Mouse (Mus musculus) heart, postnatal 14 days (tissue): ENCODE measurements around the gene Srprb. TPM values are rescaled to one million over a fixed set of nuclear protein-coding genes. Genes with fewer than 3 reads are reported as not detected.

Source experiments
- DNase-seq, 2 experiments: peaks; one replicate each; pipeline ENCODE4 v3.0.0; 2021 to 2022
- intact Hi-C: fragments of 180-260 bp; cut with DNase I; formaldehyde crosslinking; loops from one replicate; pipeline ENCODE4 v1.15.1; 2025
- long read RNA-seq, 2 experiments: library from polyadenylated mRNA; stranded (forward); transcript quantifications; one replicate each; pipeline ENCODE4 v2.0.0; 2021
- total RNA-seq, 2 experiments: library from RNA; stranded (reverse); gene quantifications; 2 replicates each; pipeline ENCODE4 v1.2.3; 2021

Srprb gene
- total RNA-seq, result 10 to 100 TPM; 16.7 to 18.6 TPM
- long read RNA-seq, experiment 1, transcript Srprb-201 (7 exons, 3,064 nt), result major isoform, 33 of 36 reads
- long read RNA-seq, experiment 1, partial matches to known transcripts, result 0 of 36 reads
- long read RNA-seq, experiment 1, other reads (novel, unspliced or antisense), result 3 of 36 reads
- long read RNA-seq, experiment 2, transcript Srprb-201 (7 exons, 3,064 nt), result major isoform, 25 of 27 reads
- long read RNA-seq, experiment 2, partial matches to known transcripts, result 0 of 27 reads
- long read RNA-seq, experiment 2, other reads (novel, unspliced or antisense), result 2 of 27 reads

- DNase-seq, result peak; percentile 91 to 94
- intact Hi-C loops, result loop anchor here (10.0 kb wide), 1 partner anchor 793 kb away; no protein-coding TSS in a partner anchor
Observed at GRCm38 (mm10) chr9:103201561-103202260, at the start of gene Srprb. Gene Srprb, minus strand, starts transcription at chr9:103202137.

- intact Hi-C loops, result no loop called here
- no peak for DNase-seq
Observed at GRCm38 (mm10) chr9:103248618-103249017, 46.7 kb upstream of the Srprb start.

GRCm38 (mm10) chr9:103246526-103247168 lies 44.7 kb upstream of the Srprb start:
- no peak for DNase-seq
- intact Hi-C loops, result no loop called here

GRCm38 (mm10) chr9:103243640-103244039 lies 41.7 kb upstream of the Srprb start:
- intact Hi-C loops, result no loop called here
- DNase-seq, result no peak

- no peak for DNase-seq
- intact Hi-C loops, result no loop called here
Observed at GRCm38 (mm10) chr9:103241206-103241605, 39.3 kb upstream of the Srprb start.

GRCm38 (mm10) chr9:103239471-103239870 lies 37.5 kb upstream of the Srprb start:
- DNase-seq, result no peak

GRCm38 (mm10) chr9:103234565-103235165 lies 32.7 kb upstream of the Srprb start:
- no peak for DNase-seq
- intact Hi-C loops, result no loop called here

More at GRCm38 (mm10) chr9:103239471-103239870, 37.5 kb upstream of the Srprb start:
- intact Hi-C loops, result no loop called here

- intact Hi-C loops, result no loop called here
- DNase-seq, result no peak
Observed at GRCm38 (mm10) chr9:103234059-103234458, 32.1 kb upstream of the Srprb start.

GRCm38 (mm10) chr9:103233006-103233395 lies 31.1 kb upstream of the Srprb start:
- DNase-seq, result no peak
- intact Hi-C loops, result no loop called here

- intact Hi-C loops, result no loop called here
- no peak for DNase-seq
Observed at GRCm38 (mm10) chr9:103232232-103233005, 30.5 kb upstream of the Srprb start.

GRCm38 (mm10) chr9:103230151-103230951 lies 28.4 kb upstream of the Srprb start, which contains the start of the genes Gm20425 and Trf:
Gene Gm20425, minus strand, starts transcription at chr9:103230307.
Gene Trf, minus strand, starts transcription at chr9:103230444.
- intact Hi-C loops, result no loop called here
- DNase-seq, result peak; percentile 49 to 53

- no peak for DNase-seq
- intact Hi-C loops, result loop anchor here (5.0 kb wide), 1 partner anchor 73 kb away; no protein-coding TSS in a partner anchor
Observed at GRCm38 (mm10) chr9:103229037-103229867, 27.3 kb upstream of the Srprb start.

- intact Hi-C loops, result loop anchor here (5.0 kb wide), 1 partner anchor 74 kb away; no protein-coding TSS in a partner anchor
- DNase-seq, result no peak
Observed at GRCm38 (mm10) chr9:103228370-103229003, 26.6 kb upstream of the Srprb start.

GRCm38 (mm10) chr9:103227760-103228159 lies 25.8 kb upstream of the Srprb start:
- no peak for DNase-seq
- intact Hi-C loops, result loop anchor here (5.0 kb wide), 1 partner anchor 75 kb away; no protein-coding TSS in a partner anchor

GRCm38 (mm10) chr9:103226806-103227205 lies 24.9 kb upstream of the Srprb start:
- DNase-seq, result peak in 1 of 2 experiments; percentile 16
- intact Hi-C loops, result loop anchor here (5.0 kb wide), 1 partner anchor 75 kb away; no protein-coding TSS in a partner anchor

- intact Hi-C loops, result loop anchor here (5.0 kb wide), 1 partner anchor 77 kb away; no protein-coding TSS in a partner anchor
- peak in 1 of 2 experiments; percentile 24 for DNase-seq
Observed at GRCm38 (mm10) chr9:103225464-103225863, 23.5 kb upstream of the Srprb start.

GRCm38 (mm10) chr9:103224721-103225120 lies 22.8 kb upstream of the Srprb start:
- no peak for DNase-seq
- intact Hi-C loops, result loop anchor here (5.0 kb wide), 1 partner anchor 78 kb away; no protein-coding TSS in a partner anchor
